Mouse (Mus musculus): ENCODE data around the gene Plekhm1. TPM values are rescaled to one million over a fixed set of nuclear protein-coding genes. Genes with fewer than 3 reads are reported as not detected.
"Not testable (repeated sequence)": the region's sequence is repeated elsewhere in the genome, so short reads cannot be mapped to it uniquely, and the experiment has no call there.

Plekhm1 gene
- 10 to 100 TPM; 17.0 to 19.8 TPM for total RNA-seq (2021)
- long read RNA-seq, experiment 1, full-length matches to known transcripts: 11 of 24 reads
- long read RNA-seq, experiment 1, partial matches to known transcripts: 7 of 24 reads
- long read RNA-seq, experiment 1, other reads (novel, unspliced or antisense): 6 of 24 reads
- long read RNA-seq, experiment 2, full-length matches to known transcripts: 12 of 28 reads
- long read RNA-seq, experiment 2, partial matches to known transcripts: 12 of 28 reads
- long read RNA-seq, experiment 2, other reads (novel, unspliced or antisense): 4 of 28 reads

- peak within 1 kb of the TSS; percentile 100 for H3K4me3 ChIP-seq
- H3K27ac ChIP-seq: peak within 1 kb of the TSS; percentile 91
- peak; percentile 93 to 95 for DNase-seq (ENCODE audit: extremely low spot score in 1 of 2, low spot score in 2 of 2)
- no peak; the same call in 1 of the 2 replicates for TF ChIP-seq CTCF (IDR thresholded peaks at IDR 0.05)
- intact Hi-C loops (cut with DNase I): loop anchor here (5.0 to 10.0 kb wide), 3 partner anchors 50 to 263 kb away; partner anchors contain the start of gene Arhgap27
These were observed at the start of gene Plekhm1 for GRCm38 (mm10) chr11:103411981-103412949. Gene Plekhm1 (minus strand): TSS chr11:103412687.

- H3K27ac ChIP-seq; H3K4me3 ChIP-seq; DNase-seq (ENCODE audit: extremely low spot score in 1 of 2, low spot score in 2 of 2); intact Hi-C loops (cut with DNase I): not testable (repeated sequence)
These were observed 38.6 kb upstream of the Plekhm1 start for GRCm38 (mm10) chr11:103451105-103451504.

- H3K27ac ChIP-seq; DNase-seq (ENCODE audit: extremely low spot score in 1 of 2, low spot score in 2 of 2); intact Hi-C loops (cut with DNase I); H3K4me3 ChIP-seq: not testable (repeated sequence)
These were observed 37.2 kb upstream of the Plekhm1 start for GRCm38 (mm10) chr11:103449721-103450120.

GRCm38 (mm10) chr11:103443678-103444077 is 31.2 kb upstream of the Plekhm1 start:
- intact Hi-C loops (cut with DNase I): no loop called here
- TF ChIP-seq CTCF (IDR thresholded peaks at IDR 0.05): no peak
- no peak for DNase-seq (ENCODE audit: extremely low spot score in 1 of 2, low spot score in 2 of 2)
- no peak overlapping the region for H3K4me3 ChIP-seq
- no peak overlapping the region for H3K27ac ChIP-seq

- no peak overlapping the region for H3K4me3 ChIP-seq
- TF ChIP-seq CTCF (IDR thresholded peaks at IDR 0.05): no peak
- no peak overlapping the region for H3K27ac ChIP-seq
- intact Hi-C loops (cut with DNase I): no loop called here
- DNase-seq (ENCODE audit: extremely low spot score in 1 of 2, low spot score in 2 of 2): no peak
These were observed 23.8 kb upstream of the Plekhm1 start for GRCm38 (mm10) chr11:103436282-103436681.

GRCm38 (mm10) chr11:103425031-103425430 is 12.5 kb upstream of the Plekhm1 start:
- no peak for TF ChIP-seq CTCF (IDR thresholded peaks at IDR 0.05)
- Histone ChIP-seq H3K4me3 (no peak overlapping the region), H3K27ac (no peak overlapping the region)
- intact Hi-C loops (cut with DNase I): no loop called here
- no peak for DNase-seq (ENCODE audit: extremely low spot score in 1 of 2, low spot score in 2 of 2)

GRCm38 (mm10) chr11:103419667-103420066 is 7.2 kb upstream of the Plekhm1 start:
- intact Hi-C loops (cut with DNase I): loop anchor here (10.0 kb wide), 1 partner anchor 255 kb away; no protein-coding TSS in a partner anchor
- H3K4me3 ChIP-seq: no peak overlapping the region

GRCm38 (mm10) chr11:103419226-103419625 is 6.7 kb upstream of the Plekhm1 start:
- intact Hi-C loops (cut with DNase I): loop anchor here (10.0 kb wide), 1 partner anchor 256 kb away; no protein-coding TSS in a partner anchor
- TF ChIP-seq CTCF (IDR thresholded peaks at IDR 0.05): no peak; the same call in 1 of the 2 replicates
- no peak overlapping the region for H3K27ac ChIP-seq
- no peak overlapping the region for H3K4me3 ChIP-seq
- DNase-seq (ENCODE audit: extremely low spot score in 1 of 2, low spot score in 2 of 2): no peak

More at GRCm38 (mm10) chr11:103419667-103420066, 7.2 kb upstream of the Plekhm1 start:
- DNase-seq (ENCODE audit: extremely low spot score in 1 of 2, low spot score in 2 of 2): no peak
- no peak overlapping the region for H3K27ac ChIP-seq
- TF ChIP-seq CTCF (IDR thresholded peaks at IDR 0.05): no peak

- DNase-seq (ENCODE audit: extremely low spot score in 1 of 2, low spot score in 2 of 2): no peak
- H3K4me3 ChIP-seq: no peak overlapping the region
- intact Hi-C loops (cut with DNase I): loop anchor here (5.0 to 10.0 kb wide), 3 partner anchors 51 to 261 kb away; partner anchors contain the start of gene Arhgap27
- H3K27ac ChIP-seq: no peak overlapping the region
- TF ChIP-seq CTCF (IDR thresholded peaks at IDR 0.05): no peak
These were observed 1.0 kb upstream of the Plekhm1 start for GRCm38 (mm10) chr11:103413516-103413915.

- peak overlapping the region; percentile 91 for H3K27ac ChIP-seq
- peak overlapping the region; percentile 100 for H3K4me3 ChIP-seq
- intact Hi-C loops (cut with DNase I): loop anchor here (5.0 to 10.0 kb wide), 3 partner anchors 51 to 262 kb away; partner anchors contain the start of gene Arhgap27
- no peak for DNase-seq (ENCODE audit: extremely low spot score in 1 of 2, low spot score in 2 of 2)
- no peak for TF ChIP-seq CTCF (IDR thresholded peaks at IDR 0.05)
These were observed 500 bp upstream of the Plekhm1 start for GRCm38 (mm10) chr11:103412950-103413423.

- Histone ChIP-seq H3K27ac (no peak overlapping the region), H3K4me3 (no peak overlapping the region; the same call in 1 of the 2 replicates)
- intact Hi-C loops (cut with DNase I): loop anchor here (5.0 to 10.0 kb wide), 3 partner anchors 49 to 264 kb away; partner anchors contain the start of gene Arhgap27
- DNase-seq (ENCODE audit: extremely low spot score in 1 of 2, low spot score in 2 of 2): no peak
- no peak for TF ChIP-seq CTCF (IDR thresholded peaks at IDR 0.05)
These were observed 1.2 kb downstream of the Plekhm1 start for GRCm38 (mm10) chr11:103411301-103411700.

Data from left cerebral cortex, adult 2 months (tissue).